Mouse (Mus musculus): ENCODE data around the gene Hnrnpf. TPM values are rescaled to one million over a fixed set of nuclear protein-coding genes. Genes with fewer than 3 reads are reported as not detected.
A peak's percentile ranks its signal among the peaks of the same experiment; 100 is the strongest.

The Hnrnpf gene
- polyA plus RNA-seq, 1 experiment: 1,035 TPM

DNA sequence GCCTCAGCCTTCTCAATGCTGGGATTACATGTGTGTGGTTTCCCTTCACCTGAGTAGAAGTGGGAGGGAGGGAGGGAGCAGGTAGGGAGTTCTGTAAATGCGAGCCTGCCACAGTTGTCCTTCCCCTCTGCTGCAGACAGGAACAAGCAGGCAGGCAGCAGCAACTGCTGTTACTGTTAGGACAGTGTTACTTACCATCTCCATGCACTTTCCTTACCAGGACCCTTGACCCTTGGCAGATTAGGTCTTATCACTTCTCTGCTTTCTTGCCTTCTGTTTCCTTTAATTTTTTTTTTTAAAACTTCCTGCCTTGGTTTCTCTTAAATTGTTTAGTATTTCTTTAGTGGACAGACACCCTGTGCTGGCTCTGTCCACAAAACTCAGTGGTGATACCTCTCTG, 12.1 kb upstream of the Hnrnpf start:
- TF ChIP-seq CTCF (IDR thresholded peaks at IDR 0.05; ENCODE audit: low read depth, low read length): no peak
- TF ChIP-seq EP300 (IDR thresholded peaks at IDR 0.05; ENCODE audit: insufficient read depth, low read depth, low read length): no peak
- no peak for TF ChIP-seq POLR2A (IDR thresholded peaks at IDR 0.05; ENCODE audit: insufficient read depth, low read length)
- no peaks in the 10 kb centered on the region for H3K4me1 ChIP-seq (ENCODE audit: control insufficient read depth, insufficient read depth, low read length)
- no peak overlapping the region for H3K4me3 ChIP-seq (ENCODE audit: low read depth, low read length)
- no peaks in the 10 kb centered on the region for H3K36me3 ChIP-seq (ENCODE audit: control insufficient read depth, insufficient read depth, low read length, poor library complexity, severe bottlenecking)
- no peak overlapping the region for H3K9ac ChIP-seq (ENCODE audit: low read depth, poor library complexity, severe bottlenecking)
- H3K27ac ChIP-seq (ENCODE audit: insufficient read depth, low read length): no peak overlapping the region
- no peaks in the 10 kb centered on the region for H3K27me3 ChIP-seq (ENCODE audit: control insufficient read depth, insufficient read depth, low read length, poor library complexity, severe bottlenecking)
- no peaks in the 10 kb centered on the region for H3K9me3 ChIP-seq (replicated peaks; ENCODE audit: control insufficient read depth, insufficient read depth, low read length, poor library complexity, severe bottlenecking)

DNA sequence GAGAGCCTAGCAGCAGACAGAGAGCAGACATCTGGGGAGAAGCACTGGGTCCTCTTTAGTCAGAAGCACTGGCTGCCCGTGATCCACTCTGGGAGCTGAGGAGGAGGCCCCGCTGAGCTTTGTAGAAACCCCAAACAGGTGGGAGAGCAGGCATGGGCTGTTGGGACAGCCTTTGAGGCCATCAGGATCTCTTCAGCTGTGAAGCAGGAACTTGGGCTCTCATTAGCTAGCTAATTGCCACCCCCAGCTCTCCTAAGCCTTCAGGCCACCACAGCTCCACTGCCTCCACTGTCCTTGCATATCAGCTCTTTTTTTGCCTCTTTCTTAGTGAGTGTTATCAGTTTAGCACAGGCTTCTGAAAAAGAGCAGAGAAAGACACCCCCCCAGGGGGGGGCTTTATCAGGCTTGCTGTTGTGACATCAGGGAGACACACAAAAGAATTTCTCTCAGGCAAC, 11.5 kb upstream of the Hnrnpf start:
- no peak for TF ChIP-seq EP300 (IDR thresholded peaks at IDR 0.05; ENCODE audit: insufficient read depth, low read depth, low read length)
- no peak for TF ChIP-seq CTCF (IDR thresholded peaks at IDR 0.05; ENCODE audit: low read depth, low read length)
- no peak for TF ChIP-seq POLR2A (IDR thresholded peaks at IDR 0.05; ENCODE audit: insufficient read depth, low read length)
- Histone ChIP-seq H3K4me1 (ENCODE audit: control insufficient read depth, insufficient read depth, low read length) (no peaks in the 10 kb centered on the region), H3K4me3 (ENCODE audit: low read depth, low read length) (no peak overlapping the region), H3K27ac (ENCODE audit: insufficient read depth, low read length) (no peak overlapping the region), H3K9ac (ENCODE audit: low read depth, poor library complexity, severe bottlenecking) (no peak overlapping the region), H3K27me3 (ENCODE audit: control insufficient read depth, insufficient read depth, low read length, poor library complexity, severe bottlenecking) (no peaks in the 10 kb centered on the region), H3K9me3 (replicated peaks; ENCODE audit: control insufficient read depth, insufficient read depth, low read length, poor library complexity, severe bottlenecking) (no peaks in the 10 kb centered on the region), H3K36me3 (ENCODE audit: control insufficient read depth, insufficient read depth, low read length, poor library complexity, severe bottlenecking) (no peaks in the 10 kb centered on the region)

- Histone ChIP-seq H3K9ac (ENCODE audit: low read depth, poor library complexity, severe bottlenecking) (no peak overlapping the region), H3K4me1 (ENCODE audit: control insufficient read depth, insufficient read depth, low read length) (no peaks in the 10 kb centered on the region)
- TF ChIP-seq CTCF (IDR thresholded peaks at IDR 0.05; ENCODE audit: low read depth, low read length): no peak
- no peak for TF ChIP-seq EP300 (IDR thresholded peaks at IDR 0.05; ENCODE audit: insufficient read depth, low read depth, low read length)
- no peak for TF ChIP-seq POLR2A (IDR thresholded peaks at IDR 0.05; ENCODE audit: insufficient read depth, low read length)
Measured at GRCm38 (mm10) chr6:117890257-117890656, 9.9 kb upstream of the Hnrnpf start.

GRCm38 (mm10) chr6:117891369-117892160, 8.6 kb upstream of the Hnrnpf start:
- Histone ChIP-seq H3K27me3 (ENCODE audit: control insufficient read depth, insufficient read depth, low read length, poor library complexity, severe bottlenecking) (no peaks in the 10 kb centered on the region), H3K4me3 (ENCODE audit: low read depth, low read length) (peak overlapping the region; percentile 44)

More at GRCm38 (mm10) chr6:117890257-117890656, 9.9 kb upstream of the Hnrnpf start:
- Histone ChIP-seq H3K4me3 (ENCODE audit: low read depth, low read length) (no peak overlapping the region), H3K27me3 (ENCODE audit: control insufficient read depth, insufficient read depth, low read length, poor library complexity, severe bottlenecking) (no peaks in the 10 kb centered on the region), H3K9me3 (replicated peaks; ENCODE audit: control insufficient read depth, insufficient read depth, low read length, poor library complexity, severe bottlenecking) (no peaks in the 10 kb centered on the region), H3K36me3 (ENCODE audit: control insufficient read depth, insufficient read depth, low read length, poor library complexity, severe bottlenecking) (no peaks in the 10 kb centered on the region), H3K27ac (ENCODE audit: insufficient read depth, low read length) (no peak overlapping the region)

GRCm38 (mm10) chr6:117892386-117892785, 7.7 kb upstream of the Hnrnpf start:
- Histone ChIP-seq H3K27me3 (ENCODE audit: control insufficient read depth, insufficient read depth, low read length, poor library complexity, severe bottlenecking) (no peaks in the 10 kb centered on the region), H3K9ac (ENCODE audit: low read depth, poor library complexity, severe bottlenecking) (no peak overlapping the region), H3K27ac (ENCODE audit: insufficient read depth, low read length) (no peak overlapping the region), H3K36me3 (ENCODE audit: control insufficient read depth, insufficient read depth, low read length, poor library complexity, severe bottlenecking) (no peaks in the 10 kb centered on the region), H3K4me1 (ENCODE audit: control insufficient read depth, insufficient read depth, low read length) (no peaks in the 10 kb centered on the region), H3K4me3 (ENCODE audit: low read depth, low read length) (no peak overlapping the region), H3K9me3 (replicated peaks; ENCODE audit: control insufficient read depth, insufficient read depth, low read length, poor library complexity, severe bottlenecking) (no peaks in the 10 kb centered on the region)
- TF ChIP-seq EP300 (IDR thresholded peaks at IDR 0.05; ENCODE audit: insufficient read depth, low read depth, low read length): no peak
- no peak for TF ChIP-seq POLR2A (IDR thresholded peaks at IDR 0.05; ENCODE audit: insufficient read depth, low read length)
- TF ChIP-seq CTCF (IDR thresholded peaks at IDR 0.05; ENCODE audit: low read depth, low read length): no peak

More at GRCm38 (mm10) chr6:117891369-117892160, 8.6 kb upstream of the Hnrnpf start:
- no peaks in the 10 kb centered on the region for H3K4me1 ChIP-seq (ENCODE audit: control insufficient read depth, insufficient read depth, low read length)
- peak overlapping the region; percentile 44 for H3K9ac ChIP-seq (ENCODE audit: low read depth, poor library complexity, severe bottlenecking)
- no peak for TF ChIP-seq EP300 (IDR thresholded peaks at IDR 0.05; ENCODE audit: insufficient read depth, low read depth, low read length)
- no peak for TF ChIP-seq POLR2A (IDR thresholded peaks at IDR 0.05; ENCODE audit: insufficient read depth, low read length)
- H3K9me3 ChIP-seq (replicated peaks; ENCODE audit: control insufficient read depth, insufficient read depth, low read length, poor library complexity, severe bottlenecking): no peaks in the 10 kb centered on the region
- no peak overlapping the region for H3K27ac ChIP-seq (ENCODE audit: insufficient read depth, low read length)
- H3K36me3 ChIP-seq (ENCODE audit: control insufficient read depth, insufficient read depth, low read length, poor library complexity, severe bottlenecking): no peaks in the 10 kb centered on the region

DNA sequence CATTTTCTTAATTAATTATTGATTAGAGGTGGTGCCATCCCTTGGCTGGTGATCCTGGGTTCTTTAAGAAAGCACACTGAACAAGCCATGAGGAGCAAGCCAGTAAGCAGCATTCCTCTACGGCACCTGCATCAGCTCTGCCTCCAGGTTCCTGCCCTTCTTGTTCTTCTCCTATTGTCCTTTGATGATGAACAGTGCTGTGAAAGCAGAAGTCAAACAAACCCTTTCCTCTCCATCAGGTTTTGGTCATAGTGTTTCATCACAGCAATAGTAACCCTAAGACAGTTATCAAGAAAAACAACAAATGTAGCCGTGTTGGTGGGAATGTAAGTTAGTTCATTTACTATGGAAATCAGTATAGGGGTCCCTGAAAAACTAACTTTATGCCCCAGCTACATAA, 6.7 kb upstream of the Hnrnpf start:
- Histone ChIP-seq H3K27ac (ENCODE audit: insufficient read depth, low read length) (no peak overlapping the region), H3K27me3 (ENCODE audit: control insufficient read depth, insufficient read depth, low read length, poor library complexity, severe bottlenecking) (no peaks in the 10 kb centered on the region), H3K36me3 (ENCODE audit: control insufficient read depth, insufficient read depth, low read length, poor library complexity, severe bottlenecking) (no peaks in the 10 kb centered on the region), H3K9ac (ENCODE audit: low read depth, poor library complexity, severe bottlenecking) (no peak overlapping the region), H3K4me3 (ENCODE audit: low read depth, low read length) (no peak overlapping the region), H3K9me3 (replicated peaks; ENCODE audit: control insufficient read depth, insufficient read depth, low read length, poor library complexity, severe bottlenecking) (no peaks in the 10 kb centered on the region), H3K4me1 (ENCODE audit: control insufficient read depth, insufficient read depth, low read length) (no peaks in the 10 kb centered on the region)
- TF ChIP-seq POLR2A (IDR thresholded peaks at IDR 0.05; ENCODE audit: insufficient read depth, low read length) (no peak), EP300 (IDR thresholded peaks at IDR 0.05; ENCODE audit: insufficient read depth, low read depth, low read length) (no peak), CTCF (IDR thresholded peaks at IDR 0.05; ENCODE audit: low read depth, low read length) (no peak)
